Mouse (Mus musculus) neutrophil, adult 5-6 weeks (primary cell): Measurements from ENCODE around the gene Cfap74. TPM values are rescaled to one million over a fixed set of nuclear protein-coding genes. Genes with fewer than 3 reads are reported as not detected.

Source experiments
- ATAC-seq: fragments of 151-379, 151-347 bp; 2 replicates; pipeline ENCODE4 v1.8.0; 2017; ENCODE audit warnings: mild to moderate bottlenecking, moderate TSS enrichment; ENCODE audit not compliant: insufficient number of reproducible peaks, poor library complexity, low FRiP score, severe bottlenecking; ENCODE audit errors: extremely low read depth
- total RNA-seq: library from RNA; stranded (forward); fragments of 200-1000 nt; gene quantifications from 2 replicates; pipeline ENCODE4 v1.2.3, GENCODE M21; 2017

Gene Cfap74
- total RNA-seq, result 1.5 and 3.8 TPM in 2 replicates

- no peak for ATAC-seq
These were observed at the start of gene Cfap74 for GRCm38 (mm10) chr4:155409058-155409776. Gene Cfap74, plus strand, starts transcription at chr4:155409190.

GRCm38 (mm10) chr4:155359560-155360464 is 49.2 kb upstream of the Cfap74 start:
- no peak for ATAC-seq

DNA sequence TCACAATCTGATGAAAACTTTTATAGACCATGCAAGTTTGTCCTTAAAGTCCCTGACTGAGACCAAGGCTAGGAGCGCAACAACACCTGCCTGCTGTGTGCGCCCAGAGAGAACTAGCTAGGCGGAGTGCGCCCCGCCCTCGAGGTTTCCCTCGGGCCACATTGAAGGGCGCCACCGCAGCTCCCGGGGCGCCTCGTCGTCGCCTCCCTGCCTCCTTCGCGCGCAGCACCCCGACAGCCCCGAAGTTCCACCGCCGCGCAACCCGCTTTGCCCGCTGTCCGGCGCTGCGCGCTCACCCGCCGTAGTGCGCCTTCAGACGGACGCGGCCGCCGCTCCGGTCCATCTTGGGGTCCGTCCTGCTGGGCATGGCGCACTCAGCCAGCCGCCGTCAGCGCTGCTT is 48.1 kb upstream of the Cfap74 start:
- ATAC-seq, result no peak

- peak; percentile 56 for ATAC-seq
These were observed 47.6 kb upstream of the Cfap74 start, which contains the start of gene Prkcz for GRCm38 (mm10) chr4:155361303-155361791. Gene Prkcz, minus strand, starts transcription at chr4:155361361.

- ATAC-seq, result no peak
These were observed 46.5 kb upstream of the Cfap74 start for GRCm38 (mm10) chr4:155362443-155362842.

DNA sequence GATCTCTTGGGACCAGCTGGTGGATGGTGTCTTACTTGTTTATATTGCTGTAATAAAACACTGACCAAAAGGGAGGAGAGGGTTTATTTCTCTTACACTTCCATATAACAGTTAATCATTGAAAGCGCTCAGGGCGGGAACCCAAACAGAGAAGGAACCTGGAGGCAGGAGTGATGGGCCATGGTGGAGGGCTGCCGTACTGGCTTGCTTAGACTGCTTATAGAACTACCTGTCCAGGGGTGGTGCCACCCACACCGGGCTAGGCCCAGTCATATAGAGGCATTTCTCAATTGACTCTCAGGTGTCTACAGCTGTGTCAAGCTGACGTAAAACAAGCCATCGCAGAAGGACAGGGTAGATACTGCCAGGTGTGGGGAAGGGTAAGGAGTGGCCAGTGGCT is 42.2 kb upstream of the Cfap74 start:
- ATAC-seq, result no peak

- ATAC-seq, result no peak
These were observed 41.3 kb upstream of the Cfap74 start for GRCm38 (mm10) chr4:155367739-155368138.

DNA sequence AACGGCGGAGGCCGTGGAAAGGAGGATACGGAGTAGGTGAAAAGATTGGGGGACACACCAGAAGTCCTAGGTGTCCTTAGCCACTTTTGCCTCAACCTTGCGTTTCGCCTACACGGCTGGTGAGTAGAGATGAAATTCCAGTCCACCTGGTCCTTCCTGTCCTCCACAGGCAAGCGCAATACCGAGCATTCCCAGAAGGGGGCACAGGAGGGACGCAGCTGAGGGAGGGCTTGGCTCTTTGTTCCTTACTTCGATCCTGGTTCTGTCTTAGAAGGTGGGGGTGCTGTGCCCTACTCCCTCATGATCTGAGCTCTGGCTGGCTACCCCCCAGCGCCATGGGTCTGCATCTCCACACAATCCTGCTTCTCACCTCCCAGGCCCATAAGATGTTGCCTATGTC is 40.3 kb upstream of the Cfap74 start:
- ATAC-seq, result no peak

GRCm38 (mm10) chr4:155370737-155371715 is 38.0 kb upstream of the Cfap74 start:
- no peak for ATAC-seq

GRCm38 (mm10) chr4:155371797-155372735 is 36.9 kb upstream of the Cfap74 start:
- ATAC-seq, result no peak

- no peak for ATAC-seq
These were observed 27.0 kb upstream of the Cfap74 start for GRCm38 (mm10) chr4:155381974-155382373.

- no peak for ATAC-seq
These were observed 26.2 kb upstream of the Cfap74 start for GRCm38 (mm10) chr4:155382752-155383151.

GRCm38 (mm10) chr4:155383326-155383725 is 25.7 kb upstream of the Cfap74 start:
- ATAC-seq, result no peak

DNA sequence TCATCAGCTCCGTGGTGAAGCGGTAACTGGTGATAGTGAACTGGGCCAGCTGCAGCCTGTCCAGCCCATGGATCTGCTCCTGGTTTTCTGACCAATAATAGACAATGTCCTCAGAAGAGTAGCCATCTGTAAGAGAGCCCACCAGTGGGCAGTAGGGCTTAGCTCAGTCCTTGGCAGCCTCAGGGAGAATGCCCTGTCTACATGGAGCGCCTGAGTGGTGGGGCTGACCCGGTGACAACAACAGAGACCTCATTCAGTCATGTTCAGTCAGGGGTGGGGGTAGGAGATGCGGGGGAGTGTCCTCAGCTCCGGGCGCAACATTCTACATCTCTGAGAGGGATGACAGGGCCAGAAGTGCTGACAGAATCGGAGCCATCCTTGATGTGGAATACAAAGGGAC is 21.8 kb upstream of the Cfap74 start:
- no peak for ATAC-seq

GRCm38 (mm10) chr4:155395471-155395870 is 13.5 kb upstream of the Cfap74 start:
- no peak for ATAC-seq

DNA sequence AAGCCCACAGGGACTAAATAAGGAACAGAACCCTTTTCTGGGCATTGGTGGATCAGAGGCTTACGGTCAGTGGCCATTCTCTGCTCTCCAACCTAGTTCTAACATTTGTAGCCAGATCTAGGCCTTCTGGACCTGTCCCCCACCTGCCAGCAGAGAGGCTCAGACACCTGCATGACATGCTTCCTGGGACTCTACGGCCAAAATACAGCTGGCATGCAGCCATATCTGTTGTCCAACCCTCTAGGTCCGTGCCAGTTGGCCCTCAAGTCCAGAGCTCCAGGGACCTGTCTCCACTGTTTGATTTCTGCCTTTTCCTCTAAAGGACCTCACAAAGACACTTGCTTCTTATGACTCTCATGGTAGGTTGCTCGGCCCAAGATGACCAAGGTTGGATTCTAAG is 12.2 kb upstream of the Cfap74 start:
- no peak for ATAC-seq

GRCm38 (mm10) chr4:155397511-155398221 is 11.3 kb upstream of the Cfap74 start, which contains the start of gene Gabrd:
Gene Gabrd, minus strand, starts transcription at chr4:155398112.
- ATAC-seq, result no peak
